Comparison of ENCODE assay signal across 8 mouse cellular contexts in the genomic region with DNA sequence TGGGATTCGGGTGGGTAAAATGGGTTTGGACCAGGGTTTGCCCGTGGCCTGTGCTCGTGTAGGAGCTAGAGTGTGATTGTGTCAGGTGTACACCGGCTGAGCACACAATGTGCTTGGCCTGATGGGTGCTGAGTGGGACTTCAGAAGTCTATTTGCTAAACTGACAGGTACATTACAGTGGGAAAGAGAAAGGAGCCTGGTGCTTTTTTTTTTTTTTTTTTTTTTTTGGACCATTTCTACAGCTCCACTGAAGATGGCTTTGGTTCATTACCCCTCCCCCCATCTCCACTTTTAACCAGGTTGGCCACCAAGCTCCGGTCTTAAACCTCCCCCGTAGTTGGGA. TPM values are rescaled to one million over a fixed set of nuclear protein-coding genes. Genes with fewer than 3 reads are reported as not detected.
DNase-seq lines count a peak whose midpoint lies in the region; ATAC-seq and TF ChIP-seq lines count a peak whose summit lies in the region.

No protein-coding gene starts in this region.

- no peak for DNase-seq in heart, adult 18-20 months
- DNase-seq in CH12.LX (ENCODE audit: extremely low read depth) (peak; percentile 56), MN1 (ENCODE audit: low spot score) (no peak)
- no peak for DNase-seq in right cerebral cortex, postnatal 36 days (ENCODE audit: low spot score in 2 of 2)

- H3K27me3 ChIP-seq in heart, embryonic 12.5 days (replicated peaks) = no peaks in the 10 kb centered on the region
- H3K27me3 ChIP-seq in CH12.LX (replicated peaks) = no peaks in the 10 kb centered on the region
- no peaks in the 10 kb centered on the region for H3K27me3 ChIP-seq in embryonic facial prominence, embryonic 15.5 days
- H3K27me3 ChIP-seq in limb, embryonic 13.5 days = no peaks in the 10 kb centered on the region
- H3K27me3 ChIP-seq in stomach, embryonic 14.5 days (ENCODE audit: control insufficient read depth, insufficient read depth, low read length) = no peaks in the 10 kb centered on the region

- peak overlapping the region; percentile 91 for H3K4me3 ChIP-seq in heart, embryonic 12.5 days
- peak overlapping the region; percentile 80 to 98 (median 90) for H3K4me3 ChIP-seq in CH12.LX (replicated peaks in 1 of 3; ENCODE audit: low read depth in 2 of 3, low read length in 2 of 3, poor library complexity in 1 of 3)
- H3K4me3 ChIP-seq in embryonic facial prominence, embryonic 15.5 days (replicated peaks) = peak overlapping the region; percentile 65
- peak overlapping the region; percentile 92 for H3K4me3 ChIP-seq in limb, embryonic 13.5 days
- H3K4me3 ChIP-seq in stomach, embryonic 14.5 days (ENCODE audit: low read depth, low read length) = peak overlapping the region; percentile 91

- H3K9ac ChIP-seq in heart, embryonic 12.5 days = peak overlapping the region; percentile 99
- H3K9ac ChIP-seq in CH12.LX (ENCODE audit: insufficient read depth, low read depth) = peak overlapping the region; percentile 85
- peak overlapping the region; percentile 68; the same call in 1 of the 2 replicates for H3K9ac ChIP-seq in embryonic facial prominence, embryonic 15.5 days
- peak overlapping the region; percentile 96 for H3K9ac ChIP-seq in limb, embryonic 13.5 days
- peak overlapping the region; percentile 95 for H3K9ac ChIP-seq in stomach, embryonic 14.5 days (replicated peaks; ENCODE audit: low read depth, low read length)

- H3K9me3 ChIP-seq in heart, embryonic 12.5 days (replicated peaks) = no peaks in the 10 kb centered on the region
- H3K9me3 ChIP-seq in CH12.LX (replicated peaks; ENCODE audit: low read length) = no peaks in the 10 kb centered on the region
- H3K9me3 ChIP-seq in embryonic facial prominence, embryonic 15.5 days (replicated peaks) = no peaks in the 10 kb centered on the region
- no peaks in the 10 kb centered on the region for H3K9me3 ChIP-seq in limb, embryonic 13.5 days
- H3K9me3 ChIP-seq in stomach, embryonic 14.5 days (ENCODE audit: control insufficient read depth, low read depth, low read length) = no peaks in the 10 kb centered on the region

- H3K36me3 ChIP-seq in heart, embryonic 12.5 days = peaks cover 4% of the 10 kb centered on the region; the same call in 1 of the 2 replicates
- H3K36me3 ChIP-seq in CH12.LX (replicated peaks in 1 of 2; ENCODE audit: control insufficient read depth in 1 of 2, insufficient read depth in 1 of 2, low read length in 1 of 2) = peaks cover 0 to 2% of the 10 kb centered on the region in 2 experiments
- H3K36me3 ChIP-seq in embryonic facial prominence, embryonic 15.5 days = no peaks in the 10 kb centered on the region
- no peaks in the 10 kb centered on the region for H3K36me3 ChIP-seq in limb, embryonic 13.5 days
- no peaks in the 10 kb centered on the region; the same call in 1 of the 2 replicates for H3K36me3 ChIP-seq in stomach, embryonic 14.5 days (ENCODE audit: control insufficient read depth, insufficient read depth, low read length)

- TF ChIP-seq CTCF in CH12.LX (conservative IDR thresholded peaks at IDR 0.05 in 1 of 2, IDR thresholded peaks at IDR 0.05 in 1 of 2; ENCODE audit: low read depth in 2 of 2, low read length in 2 of 2) = no peak

- peaks cover 52% of the 10 kb centered on the region for H3K79me2 ChIP-seq in CH12.LX (replicated peaks; ENCODE audit: control insufficient read depth, extremely low read depth, insufficient read depth, poor library complexity, severe bottlenecking)

- TF ChIP-seq EP300 in CH12.LX (IDR thresholded peaks at IDR 0.05; ENCODE audit: low read length) = no peak

- dilution Hi-C loops in CH12.LX (cut with MboI; ENCODE audit: extremely low pct_ligation_motif_present, extremely low pct_unique_long_range_greater_than_20kb, low sequenced_read_pairs) = no loop called here

- peak overlapping the region; percentile 75 for H3K4me2 ChIP-seq in heart, embryonic 12.5 days
- peak overlapping the region; percentile 53 for H3K4me2 ChIP-seq in CH12.LX (ENCODE audit: insufficient read depth, low read depth, poor library complexity, severe bottlenecking)
- peak overlapping the region; percentile 79 for H3K4me2 ChIP-seq in embryonic facial prominence, embryonic 15.5 days (replicated peaks)
- H3K4me2 ChIP-seq in limb, embryonic 13.5 days (replicated peaks) = peak overlapping the region; percentile 92
- H3K4me2 ChIP-seq in stomach, embryonic 14.5 days (replicated peaks; ENCODE audit: low read depth, low read length) = peak overlapping the region; percentile 94

- 30% methylated on average over 6 of the region's 6 CpGs for WGBS in heart, embryonic 12.5 days
- WGBS in embryonic facial prominence, embryonic 15.5 days = 24% methylated on average over 6 of the region's 6 CpGs
- 25% methylated on average over 6 of the region's 6 CpGs for WGBS in limb, embryonic 13.5 days
- WGBS in stomach, embryonic 14.5 days = 36% methylated on average over 6 of the region's 6 CpGs

- peaks cover 35% of the 10 kb centered on the region for H3K4me1 ChIP-seq in heart, embryonic 12.5 days (replicated peaks)
- H3K4me1 ChIP-seq in CH12.LX (ENCODE audit: control insufficient read depth in 1 of 2, insufficient read depth in 2 of 2) = peaks cover 0 to 43% of the 10 kb centered on the region in 2 experiments; a peak in 3 of 4 replicates
- H3K4me1 ChIP-seq in embryonic facial prominence, embryonic 15.5 days = peaks cover 27% of the 10 kb centered on the region
- H3K4me1 ChIP-seq in limb, embryonic 13.5 days = peaks cover 41% of the 10 kb centered on the region
- H3K4me1 ChIP-seq in stomach, embryonic 14.5 days (ENCODE audit: control insufficient read depth, insufficient read depth, low read length) = peaks cover 27% of the 10 kb centered on the region

- no peak for ATAC-seq in heart, embryonic 12.5 days (ENCODE audit: insufficient number of reproducible peaks, low FRiP score)
- no peak for ATAC-seq in embryonic facial prominence, embryonic 15.5 days (ENCODE audit: insufficient number of reproducible peaks, low FRiP score, low TSS enrichment, low read depth)
- ATAC-seq in limb, embryonic 13.5 days (ENCODE audit: low FRiP score, low read depth) = no peak
- no peak for ATAC-seq in stomach, embryonic 14.5 days (ENCODE audit: insufficient number of reproducible peaks, insufficient read depth, low FRiP score, low read depth)

- in situ Hi-C loops in CH12.LX (cut with MboI; ENCODE audit: low pct_ligation_motif_present, low pct_unique_long_range_greater_than_20kb, low sequenced_read_pairs) = no loop called here

- no peak for TF ChIP-seq POLR2A in CH12.LX (IDR thresholded peaks at IDR 0.05; ENCODE audit: low read depth, low read length)

- H3K27ac ChIP-seq in heart, embryonic 12.5 days (ENCODE audit: poor library complexity, severe bottlenecking) = peak overlapping the region; percentile 93
- peak overlapping the region; percentile 94; the same call in 1 of the 2 replicates for H3K27ac ChIP-seq in CH12.LX (ENCODE audit: insufficient read depth, low read depth)
- H3K27ac ChIP-seq in embryonic facial prominence, embryonic 15.5 days (replicated peaks) = no peak overlapping the region
- H3K27ac ChIP-seq in limb, embryonic 13.5 days = no peak overlapping the region
- H3K27ac ChIP-seq in stomach, embryonic 14.5 days (ENCODE audit: low read length) = no peak overlapping the region

- TF ChIP-seq RAD21 in CH12.LX (IDR thresholded peaks at IDR 0.05; ENCODE audit: low read depth, low read length) = no peak

TF ChIP-seq in CH12.LX, 34 proteins besides CTCF, POLR2A, EP300 and RAD21:
- TF ChIP-seq NRF1 (IDR thresholded peaks at IDR 0.05; ENCODE audit: low read depth, low read length) (no peak), ZC3H11A (IDR thresholded peaks at IDR 0.05; ENCODE audit: low read depth, low read length) (no peak), MYC (IDR thresholded peaks at IDR 0.05; ENCODE audit: low read depth, low read length) (peak; percentile 30; the same call in 1 of the 2 replicates), ETS1 (conservative IDR thresholded peaks at IDR 0.05; ENCODE audit: low read depth, low read length) (no peak), PAX5 (IDR thresholded peaks at IDR 0.05; ENCODE audit: low read length) (no peak), SIN3A (IDR thresholded peaks at IDR 0.05; ENCODE audit: low read length) (0 out of 2 replicates have a peak, but pooled peaks have one; percentile 54), ZNF384 (IDR thresholded peaks at IDR 0.05; ENCODE audit: low read depth, low read length) (peak; percentile 90), TCF12 (IDR thresholded peaks at IDR 0.05; ENCODE audit: low read depth, low read length) (peak; percentile 14; the same call in 1 of the 2 replicates), USF2 (conservative IDR thresholded peaks at IDR 0.05; ENCODE audit: low read depth, low read length) (no peak), SMC3 (IDR thresholded peaks at IDR 0.05; ENCODE audit: low read depth, low read length) (no peak)

RNA-seq across cellular contexts. Expression of gene Zfp592, which starts 1.2 kb away (rescaled TPM):
- 15.2 and 18.1 TPM in 2 replicates for polyA plus RNA-seq in heart, embryonic 12.5 days (2016; fragmentation: Nextera tagmentation; extraction: Ambion mirVana)
- 10 to 100 TPM; 14.3 to 18.4 TPM for total RNA-seq in heart, adult 18-20 months (2021)
- total RNA-seq in CH12.LX (2012; rRNA removed) (10.1 and 12.8 TPM in 2 replicates), CH12.LX (2014; rRNA removed) (7.8 and 9.0 TPM in 2 replicates)
- polyA plus RNA-seq in CH12.LX (2012; ENCODE audit: insufficient read length, low read depth) = 16.9 and 23.6 TPM in 2 replicates
- 11.8 and 12.4 TPM in 2 replicates for polyA plus RNA-seq in embryonic facial prominence, embryonic 15.5 days (2015; fragmentation: Nextera tagmentation; extraction: Ambion mirVana)
- polyA plus RNA-seq in limb, embryonic 13.5 days (2015; fragmentation: Nextera tagmentation; extraction: Ambion mirVana) = 10.4 and 12.9 TPM in 2 replicates
- 15.2 and 15.4 TPM in 2 replicates for polyA plus RNA-seq in stomach, embryonic 14.5 days (2014; fragmentation: Nextera tagmentation; extraction: Ambion mirVana)

RNA-seq across cellular contexts. Expression of gene Sec11a, which starts 47.1 kb away (rescaled TPM):
- 145 and 152 TPM in 2 replicates for polyA plus RNA-seq in heart, embryonic 12.5 days (2016; fragmentation: Nextera tagmentation; extraction: Ambion mirVana)
- 10 to 100 TPM; 49.2 to 51.6 TPM for total RNA-seq in heart, adult 18-20 months (2021)
- total RNA-seq in CH12.LX (2012; rRNA removed) (93.5 and 105 TPM in 2 replicates), CH12.LX (2014; rRNA removed) (141 and 143 TPM in 2 replicates)
- 126 and 142 TPM in 2 replicates for polyA plus RNA-seq in CH12.LX (2012; ENCODE audit: insufficient read length, low read depth)
- 205 and 222 TPM in 2 replicates for polyA plus RNA-seq in embryonic facial prominence, embryonic 15.5 days (2015; fragmentation: Nextera tagmentation; extraction: Ambion mirVana)
- 251 and 256 TPM in 2 replicates for polyA plus RNA-seq in limb, embryonic 13.5 days (2015; fragmentation: Nextera tagmentation; extraction: Ambion mirVana)
- 209 and 219 TPM in 2 replicates for polyA plus RNA-seq in stomach, embryonic 14.5 days (2014; fragmentation: Nextera tagmentation; extraction: Ambion mirVana)

Comparison
In these comparisons a context has a peak if more than half of its experiments do, and no peak if none do; other contexts are left out.
1. H3K27ac ChIP-seq: peak in heart, embryonic 12.5 days (single experiment) and CH12.LX (single experiment); none in embryonic facial prominence, embryonic 15.5 days (single experiment), limb, embryonic 13.5 days (single experiment) and stomach, embryonic 14.5 days (single experiment).
2. Peak in every context shown above with its lines, with median percentiles within 50 percentile points of each other: H3K4me2 ChIP-seq, H3K4me3 ChIP-seq and H3K9ac ChIP-seq.